Mouse (Mus musculus) kidney, adult 2 months (tissue): Measurements from ENCODE around the gene Lrba. TPM values are rescaled to one million over a fixed set of nuclear protein-coding genes. Genes with fewer than 3 reads are reported as not detected.

Experiments
- DNase-seq: peaks from one replicate; pipeline ENCODE4 v3.0.0; 2021
- H3K27ac ChIP-seq: fragments of 200-500 bp; 2 replicates; pipeline ENCODE4 v1.5.1; 2012; ENCODE audit warnings: low read depth, low read length, control low read depth, inconsistent platforms; ENCODE audit not compliant: insufficient read depth
- H3K27me3 ChIP-seq: fragments of 200-500 bp; replicated peaks from 2 replicates; pipeline ENCODE4 v1.6.1; 2012; ENCODE audit warnings: mild to moderate bottlenecking, moderate library complexity, low read length, inconsistent platforms; ENCODE audit not compliant: control insufficient read depth, insufficient read depth
- H3K36me3 ChIP-seq: fragments of 200-500 bp; 2 replicates; pipeline ENCODE4 v1.6.1; 2012; ENCODE audit warnings: mild to moderate bottlenecking, moderate library complexity, low read length, inconsistent platforms; ENCODE audit not compliant: control insufficient read depth, insufficient read depth
- H3K4me1 ChIP-seq: fragments of 200-500 bp; 2 replicates; pipeline ENCODE4 v1.6.1; 2011; ENCODE audit warnings: low read length; ENCODE audit not compliant: control insufficient read depth, insufficient read depth
- H3K4me3 ChIP-seq: fragments of 200-500 bp; 2 replicates; pipeline ENCODE4 v1.5.1; 2011; ENCODE audit warnings: mild to moderate bottlenecking, low read depth, low read length, control low read depth; ENCODE audit not compliant: insufficient read depth
- CTCF ChIP-seq: fragments of 200-500 bp; conservative IDR thresholded peaks from 2 replicates; pipeline ENCODE4 v1.5.1; 2011; ENCODE audit warnings: low read depth, mild to moderate bottlenecking, control low read depth, low read length, moderate library complexity, mixed read lengths; ENCODE audit not compliant: insufficient read depth, insufficient read length
- POLR2A ChIP-seq: fragments of 200-500 bp; IDR thresholded peaks from one replicate; pipeline ENCODE4 v1.6.1; 2011; ENCODE audit warnings: low read depth, low read length, control low read depth
- WGBS: fragments of 180-500 bp; shearing (Covaris S2); methylation state at CpG from one replicate; pipeline ENCODE4 v1.1.7; 2018; 5-methylcytosine and 5-hydroxymethylcytosine counted together
- polyA plus RNA-seq: library from polyadenylated mRNA; depleted of rRNA; stranded (reverse); fragments of >200 nt; gene quantifications from 2 replicates; pipeline ENCODE4 v1.2.3, GENCODE M21; 2012; rRNA removed

The Lrba gene
- polyA plus RNA-seq, 1 experiment: 36.4 TPM

GRCm38 (mm10) chr3:86832115-86832514 lies 607.6 kb downstream of the Lrba start:
- Histone ChIP-seq H3K36me3 (no peaks in the 10 kb centered on the region), H3K27me3 (no peaks in the 10 kb centered on the region), H3K4me3 (no peak overlapping the region), H3K4me1 (no peaks in the 10 kb centered on the region), H3K27ac (no peak overlapping the region)
- WGBS: 72% methylated on average over 8 of the region's 8 CpGs
- no peak for DNase-seq
- no peak for TF ChIP-seq POLR2A
- TF ChIP-seq CTCF: no peak

Other genes starting within 250 kb of the Lrba start
- gene Prss48, start 222.2 kb upstream of the Lrba start, polyA plus RNA-seq: not detected in 2 replicates
- gene Rps3a1, start 82.0 kb upstream of the Lrba start, polyA plus RNA-seq: 200 and 307 TPM in 2 replicates